Mouse (Mus musculus) colon, adult 2 months (tissue): Measurements from ENCODE around the gene Mpeg1. TPM values are rescaled to one million over a fixed set of nuclear protein-coding genes. Genes with fewer than 3 reads are reported as not detected.

Experiments used
- polyA plus RNA-seq: library from polyadenylated mRNA; depleted of rRNA; stranded (reverse); fragments of >200 nt; gene quantifications from 2 replicates; pipeline ENCODE4 v1.2.3, GENCODE M21; 2012; rRNA removed

Gene Mpeg1
- 2.8 and 3.4 TPM in 2 replicates for polyA plus RNA-seq

DNA sequence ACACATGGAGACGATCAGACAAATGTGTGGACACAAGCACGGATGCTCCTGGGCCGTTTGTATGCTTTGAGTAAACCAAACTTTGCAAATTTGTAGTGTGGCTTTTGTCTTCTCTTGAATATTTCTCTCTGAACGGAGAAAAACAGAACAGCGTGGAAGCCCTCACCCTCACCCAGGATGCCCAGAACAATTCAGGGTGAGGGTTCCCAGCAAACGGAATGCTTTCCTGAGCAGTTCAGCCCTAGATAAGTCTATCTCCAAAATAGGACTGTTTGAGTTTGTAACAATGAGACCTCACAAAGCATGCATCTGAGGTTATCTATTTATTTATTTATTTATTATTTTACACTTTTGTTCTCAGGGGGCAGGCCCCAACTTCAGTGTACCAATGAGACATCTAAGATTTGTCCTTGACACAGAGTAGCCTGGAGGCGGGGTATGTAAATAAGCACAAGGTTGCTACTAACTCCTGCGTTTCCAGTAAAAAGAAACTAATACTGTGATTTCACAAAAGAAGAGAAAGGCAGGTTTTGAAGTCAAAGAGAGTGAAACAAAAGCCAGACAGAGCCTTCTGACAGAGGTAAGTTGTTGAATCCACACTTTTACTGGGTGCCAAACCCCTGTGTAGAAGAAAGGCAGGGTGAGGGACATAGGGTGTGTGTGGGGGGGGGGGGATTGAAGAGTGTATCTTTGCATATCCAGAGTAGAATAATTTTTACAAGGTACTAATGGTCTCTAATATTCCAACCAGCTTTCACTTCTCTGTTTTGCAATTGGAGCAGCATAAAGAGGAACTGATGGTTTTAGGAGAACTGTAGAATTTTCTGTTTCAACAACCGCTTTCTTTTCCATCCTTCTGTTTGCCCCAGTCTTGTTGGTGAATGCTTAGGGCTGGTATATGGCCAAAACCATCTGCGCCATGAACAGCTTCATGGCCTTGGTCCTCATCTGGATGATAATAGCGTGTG, at the start of gene Mpeg1:
Mpeg1 (plus strand) TSS at position 498 of the 968 bp plus-strand sequence.

DNA sequence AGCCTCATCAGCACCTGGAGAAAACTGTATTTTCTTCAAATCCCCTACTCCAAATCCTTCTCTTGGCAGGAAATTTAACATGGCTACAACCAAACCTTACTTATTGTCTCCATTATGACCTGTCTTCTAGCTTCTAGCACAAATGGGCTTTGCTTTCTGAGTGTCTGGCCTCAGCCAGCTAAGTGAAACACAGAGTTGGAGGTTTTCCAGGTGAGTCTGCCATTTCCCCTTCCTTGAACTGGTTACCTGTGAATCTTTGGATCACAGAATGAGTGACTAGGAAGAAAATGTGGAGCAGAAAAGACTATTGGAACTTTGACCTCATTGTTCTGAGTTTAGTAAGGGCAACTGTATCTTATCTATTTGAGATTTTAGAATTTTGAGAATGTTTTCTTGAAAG, 43.2 kb upstream of the Mpeg1 start, which contains the start of gene Olfr1441:
Olfr1441 (plus strand) TSS at position 73 of the 400 bp plus-strand sequence.

DNA sequence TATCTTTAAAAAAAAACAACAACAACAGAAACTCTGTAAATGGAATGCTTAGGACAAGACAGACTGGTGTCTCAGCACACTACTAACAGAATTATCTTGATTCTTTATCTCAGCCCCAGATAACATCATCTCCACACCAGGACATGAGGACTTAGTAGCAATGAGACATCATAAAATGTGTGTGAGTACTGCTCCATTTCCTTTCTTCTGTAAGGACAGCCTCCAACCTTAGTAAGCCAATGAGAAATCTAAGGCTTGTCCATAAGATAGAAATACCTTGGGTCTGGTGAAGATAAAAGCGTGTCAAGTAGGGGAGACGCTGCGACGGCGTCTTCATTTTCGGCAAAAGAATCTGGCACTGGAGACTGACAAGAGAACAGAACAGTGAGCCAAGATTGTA, 33.0 kb upstream of the Mpeg1 start, which contains the start of gene Pfpl:
Pfpl (plus strand) TSS at position 301 of the 400 bp plus-strand sequence.

DNA sequence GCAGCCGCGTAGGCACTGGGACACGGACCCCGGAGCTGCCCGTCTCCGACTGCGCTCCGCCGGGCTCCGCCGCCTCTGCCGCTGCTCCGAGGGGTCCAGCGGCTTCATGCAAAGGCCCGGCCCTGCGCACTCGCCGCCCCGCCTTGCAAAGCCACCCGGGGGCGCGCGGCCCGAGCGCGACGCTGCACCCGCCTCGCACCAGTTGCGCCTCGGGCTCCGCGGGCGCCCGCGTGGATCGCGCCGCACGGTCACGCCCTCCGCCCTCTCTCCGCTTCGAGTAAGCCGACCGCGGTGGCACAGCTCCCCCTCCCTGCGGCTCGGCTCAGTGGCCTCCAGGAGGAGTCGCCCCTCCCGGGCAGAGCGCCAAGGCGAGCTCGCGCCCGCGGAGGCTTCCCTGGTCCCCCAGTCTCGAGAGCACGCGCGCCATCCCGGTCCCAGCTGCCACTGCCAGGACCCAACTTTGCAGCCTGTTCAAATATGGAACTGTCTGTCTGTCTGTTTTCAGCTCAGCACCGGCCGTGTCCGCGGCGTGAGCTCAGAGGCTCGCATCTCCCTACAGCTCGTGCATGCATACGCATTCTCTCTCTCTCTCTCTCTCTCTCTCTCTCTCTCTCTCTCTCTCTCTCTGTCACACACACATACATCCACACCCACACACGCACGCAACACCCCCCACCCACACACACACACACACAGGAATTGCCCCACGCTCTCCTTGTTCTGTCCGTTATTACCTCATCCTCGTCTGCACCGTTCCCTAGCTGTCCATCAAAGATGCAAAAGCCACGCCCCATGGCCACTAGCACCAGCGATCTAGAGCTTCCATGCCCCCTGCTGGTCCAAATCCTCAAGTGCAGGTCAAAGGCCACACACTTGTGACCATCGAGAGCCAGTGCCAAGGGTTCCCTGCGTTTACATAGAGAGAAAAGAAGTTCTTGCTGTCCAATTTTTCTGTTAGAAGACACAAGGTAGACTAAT, 41.1 kb downstream of the Mpeg1 start, which contains the start of gene Dtx4:
Dtx4 (minus strand) TSS at position 85 of the 978 bp plus-strand sequence.

Other genes with a start within 250 kb of the Mpeg1 start
- gene Olfr1432, start 228.2 kb upstream of the Mpeg1 start, polyA plus RNA-seq, result not detected in 2 replicates
- not detected in 2 replicates for gene Olfr262, start 219.1 kb upstream of the Mpeg1 start, polyA plus RNA-seq
- gene Olfr235, start 199.7 kb upstream of the Mpeg1 start, polyA plus RNA-seq, result not detected in 2 replicates
- not detected in 2 replicates for gene Olfr1434, start 180.9 kb upstream of the Mpeg1 start, polyA plus RNA-seq
- not detected in 2 replicates for gene Olfr1436, start 161.6 kb upstream of the Mpeg1 start, polyA plus RNA-seq
- not detected in 2 replicates for gene Olfr1437, start 135.7 kb upstream of the Mpeg1 start, polyA plus RNA-seq
- gene Olfr1438-ps1, start 124.9 kb upstream of the Mpeg1 start, polyA plus RNA-seq, result not detected in 2 replicates
- gene Olfr1440, start 73.5 kb upstream of the Mpeg1 start, polyA plus RNA-seq, result not detected in 2 replicates
- not detected in 2 replicates for gene Olfr1441, start 43.3 kb upstream of the Mpeg1 start, polyA plus RNA-seq
- gene Pfpl, start 32.9 kb upstream of the Mpeg1 start, polyA plus RNA-seq, result not detected in 2 replicates
- gene Dtx4, start 40.7 kb downstream of the Mpeg1 start, polyA plus RNA-seq, result 9.6 TPM in 2 replicates
- 0.33 and 0.69 TPM in 2 replicates for gene Fam111a, start 85.0 kb downstream of the Mpeg1 start, polyA plus RNA-seq
- 0.06 TPM in 1 of 2 replicates, not detected in the other for gene Gm4952, start 139.2 kb downstream of the Mpeg1 start, polyA plus RNA-seq
- not detected in 2 replicates for gene Glyat, start 172.5 kb downstream of the Mpeg1 start, polyA plus RNA-seq
- not detected in 2 replicates for gene Olfr1442, start 209.7 kb downstream of the Mpeg1 start, polyA plus RNA-seq
- not detected in 2 replicates for gene Olfr1443, start 217.3 kb downstream of the Mpeg1 start, polyA plus RNA-seq
- 0.10 TPM in 1 of 2 replicates, not detected in the other for gene Keg1, start 235.0 kb downstream of the Mpeg1 start, polyA plus RNA-seq